Mouse (Mus musculus) kidney, adult 9 months (tissue): Measurements from ENCODE around the gene D3Ertd751e.

Source experiments
- DNase-seq: peaks from one replicate; pipeline ENCODE4 v3.0.0; 2022

D3Ertd751e gene

GRCm38 (mm10) chr3:41742278-41742934 is at the start of gene D3Ertd751e, which contains the start of gene Sclt1:
D3Ertd751e (plus strand) TSS chr3:41742611.
Sclt1 (minus strand) TSS chr3:41742514.
- DNase-seq = peak; percentile 98

- no peak for DNase-seq
Measured at GRCm38 (mm10) chr3:41695681-41696080, 46.7 kb upstream of the D3Ertd751e start.

- DNase-seq = peak; percentile 20
Measured at GRCm38 (mm10) chr3:41741601-41742277, 672 bp upstream of the D3Ertd751e start.

- peak; percentile 30 for DNase-seq
Measured at GRCm38 (mm10) chr3:41743436-41743835, 1.0 kb downstream of the D3Ertd751e start.

GRCm38 (mm10) chr3:41754556-41754955 is 12.1 kb downstream of the D3Ertd751e start:
- DNase-seq = no peak

GRCm38 (mm10) chr3:41762091-41762490 is 19.7 kb downstream of the D3Ertd751e start:
- DNase-seq = no peak

GRCm38 (mm10) chr3:41812447-41812846 is 70.0 kb downstream of the D3Ertd751e start:
- no peak for DNase-seq
